Mouse (Mus musculus) embryonic facial prominence, embryonic 14.5 days (tissue): ENCODE measurements at regions not wholly inside any gene's neighbourhood (a gene's known extent, or its start where the extent isn't known, plus 50 kb on each side); places are given as distances from the start of the nearest gene placed in this dataset.

Experiments
- ATAC-seq: fragments of 200-750 bp; cut with Nextera tagmentation; 2 replicates; pipeline ENCODE4 v1.8.0; 2017; ENCODE audit warnings: low read depth, moderate number of reproducible peaks, moderate TSS enrichment
- DNase-seq: peaks from one replicate; pipeline ENCODE4 v3.0.0-alpha.2; 2015; ENCODE audit warnings: low spot score
- H3K27ac ChIP-seq: fragments of 300-500 bp; sonication (generic); replicated peaks from 2 replicates; pipeline ENCODE4 v1.5.1; 2014; ENCODE audit warnings: low read depth, mild to moderate bottlenecking, low read length, moderate library complexity
- H3K27me3 ChIP-seq: fragments of 300-500 bp; sonication (generic); replicated peaks from 2 replicates; pipeline ENCODE4 v1.6.1; 2014; ENCODE audit warnings: low read length; ENCODE audit not compliant: control insufficient read depth, insufficient read depth
- H3K36me3 ChIP-seq: fragments of 300-500 bp; sonication (generic); 2 replicates; pipeline ENCODE4 v1.6.1; 2014; ENCODE audit warnings: low read length, mixed read lengths; ENCODE audit not compliant: control insufficient read depth, insufficient read depth
- H3K4me1 ChIP-seq: fragments of 300-500 bp; sonication (generic); 2 replicates; pipeline ENCODE4 v1.6.1; 2014; ENCODE audit warnings: antibody characterized with exemption, low read length; ENCODE audit not compliant: control insufficient read depth, insufficient read depth
- H3K4me2 ChIP-seq: fragments of 300-500 bp; sonication (generic); 2 replicates; pipeline ENCODE4 v1.6.1; 2014; ENCODE audit warnings: low read depth, mild to moderate bottlenecking, low read length, moderate library complexity, mixed read lengths
- H3K4me3 ChIP-seq: fragments of 300-500 bp; sonication (generic); 2 replicates; pipeline ENCODE4 v1.5.1; 2014; ENCODE audit warnings: low read depth, mild to moderate bottlenecking, low read length
- H3K9ac ChIP-seq: fragments of 300-500 bp; sonication (generic); 2 replicates; pipeline ENCODE4 v1.6.1; 2014; ENCODE audit warnings: low read depth, mild to moderate bottlenecking, low read length, moderate library complexity, mixed read lengths
- H3K9me3 ChIP-seq: fragments of 300-500 bp; sonication (generic); 2 replicates; pipeline ENCODE4 v1.6.1; 2016; ENCODE audit warnings: low read length; ENCODE audit not compliant: control insufficient read depth
- WGBS: fragments of 180-500 bp; shearing (Covaris S2); extraction: QIAGEN DNeasy Blood & Tissue Kit; methylation state at CpG from one replicate; pipeline ENCODE4 v1.1.7; 2014; 5-methylcytosine and 5-hydroxymethylcytosine counted together

DNA sequence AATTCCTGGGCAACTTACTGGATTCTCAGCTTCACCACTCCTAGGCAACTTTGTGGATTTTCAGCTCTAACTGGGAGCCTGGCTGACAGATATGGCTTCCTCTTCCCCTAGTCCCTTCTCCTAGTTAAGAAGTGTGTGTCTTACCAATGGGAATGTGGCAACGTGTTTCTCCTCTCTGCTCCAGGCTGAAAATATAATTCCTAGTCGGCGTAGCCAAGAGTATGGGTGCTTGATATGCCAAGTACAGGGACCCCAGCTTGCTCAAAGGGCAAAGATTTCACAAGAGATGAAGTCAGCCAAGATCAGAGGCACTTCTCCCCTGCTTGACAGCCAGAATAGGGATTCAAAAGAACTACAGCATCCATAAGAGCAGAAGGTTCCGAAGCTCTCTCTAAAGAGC, 196.6 kb downstream of the Mreg start:
- Histone ChIP-seq H3K9ac (no peak overlapping the region), H3K36me3 (no peaks in the 10 kb centered on the region), H3K4me3 (no peak overlapping the region), H3K4me2 (no peak overlapping the region), H3K9me3 (no peaks in the 10 kb centered on the region), H3K27ac (no peak overlapping the region), H3K4me1 (peaks cover 18% of the 10 kb centered on the region; the same call in 1 of the 2 replicates), H3K27me3 (no peaks in the 10 kb centered on the region)
- WGBS: 90% methylated on average over 4 of the region's 4 CpGs
- ATAC-seq (no peak), DNase-seq (no peak)

DNA sequence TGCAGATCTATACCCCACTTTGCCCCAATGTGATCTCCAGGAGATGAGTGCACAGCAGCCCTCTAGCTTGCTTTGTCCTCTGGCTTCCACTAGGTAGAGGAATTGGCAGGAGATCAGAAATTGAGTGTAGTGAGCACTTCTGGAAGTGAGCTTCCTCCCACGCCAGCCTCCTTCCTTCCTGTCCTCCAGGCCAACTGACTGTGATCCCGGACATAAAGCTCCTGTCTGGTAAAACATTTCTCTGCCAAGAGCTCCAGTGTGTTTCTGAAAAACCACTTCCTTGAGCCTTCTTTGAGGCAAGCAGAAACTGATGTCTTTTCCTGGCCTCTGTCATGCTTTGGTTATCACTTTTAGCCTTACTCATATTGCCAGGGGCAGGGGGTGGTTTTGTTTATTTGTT, 197.5 kb downstream of the Mreg start:
- H3K4me3 ChIP-seq: no peak overlapping the region
- H3K4me1 ChIP-seq: peaks cover 18% of the 10 kb centered on the region; the same call in 1 of the 2 replicates
- ATAC-seq: no peak
- no peaks in the 10 kb centered on the region for H3K27me3 ChIP-seq
- no peak overlapping the region for H3K9ac ChIP-seq
- no peak overlapping the region for H3K4me2 ChIP-seq
- DNase-seq: no peak
- no peaks in the 10 kb centered on the region for H3K9me3 ChIP-seq
- WGBS: 46% methylated on average over 2 of the region's 2 CpGs
- no peaks in the 10 kb centered on the region for H3K36me3 ChIP-seq
- H3K27ac ChIP-seq: no peak overlapping the region

DNA sequence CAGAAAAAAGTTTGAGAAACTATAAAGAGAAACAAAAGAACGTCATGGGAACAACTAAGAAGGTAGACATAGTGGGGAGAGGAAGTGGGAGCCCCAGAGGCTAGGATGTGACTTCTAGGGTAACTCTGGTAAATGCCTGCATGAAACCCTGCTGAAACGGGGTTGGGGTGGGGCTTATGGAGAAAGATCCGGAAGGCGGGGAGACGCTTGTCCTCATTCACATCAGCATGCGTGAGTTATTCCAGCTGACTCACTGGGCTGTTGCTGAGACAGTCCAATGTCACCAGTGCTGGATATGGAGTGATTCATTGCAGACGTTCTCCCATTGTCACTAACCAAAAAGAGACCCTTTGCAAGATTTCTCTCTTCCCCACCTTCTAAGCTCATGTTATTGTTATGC, 198.2 kb downstream of the Mreg start:
- 79% methylated on average over 7 of the region's 7 CpGs for WGBS
- Histone ChIP-seq H3K36me3 (no peaks in the 10 kb centered on the region), H3K27me3 (no peaks in the 10 kb centered on the region), H3K4me1 (peaks cover 11% of the 10 kb centered on the region; the same call in 1 of the 2 replicates), H3K9ac (no peak overlapping the region), H3K9me3 (no peaks in the 10 kb centered on the region), H3K27ac (no peak overlapping the region), H3K4me2 (no peak overlapping the region), H3K4me3 (no peak overlapping the region)
- ATAC-seq (no peak), DNase-seq (no peak)

DNA sequence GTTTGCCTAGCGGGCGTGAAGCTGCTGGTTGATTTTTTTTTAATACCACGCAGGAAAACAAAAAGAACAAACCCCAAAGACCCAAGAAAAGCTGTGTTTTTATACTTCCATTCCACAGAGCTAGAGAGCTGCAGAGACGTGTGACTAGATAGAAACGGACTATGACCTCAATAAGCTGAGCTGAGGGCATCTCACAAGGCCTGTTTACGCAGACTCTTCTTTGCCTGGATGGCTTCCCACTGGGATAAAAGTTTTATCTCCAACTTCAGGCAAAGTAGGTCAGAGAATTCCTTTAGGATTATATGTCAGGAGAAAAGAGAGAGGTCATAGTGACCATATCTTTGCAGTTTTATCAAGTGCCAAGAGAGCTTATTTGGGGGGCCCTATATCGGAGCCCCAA, 199.4 kb downstream of the Mreg start:
- Histone ChIP-seq H3K9ac (no peak overlapping the region), H3K27ac (no peak overlapping the region), H3K9me3 (no peaks in the 10 kb centered on the region), H3K4me1 (peaks cover 7% of the 10 kb centered on the region; the same call in 1 of the 2 replicates), H3K4me2 (no peak overlapping the region), H3K4me3 (no peak overlapping the region), H3K27me3 (no peaks in the 10 kb centered on the region), H3K36me3 (no peaks in the 10 kb centered on the region)
- no peak for DNase-seq
- ATAC-seq: no peak
- 74% methylated on average over 7 of the region's 7 CpGs for WGBS

DNA sequence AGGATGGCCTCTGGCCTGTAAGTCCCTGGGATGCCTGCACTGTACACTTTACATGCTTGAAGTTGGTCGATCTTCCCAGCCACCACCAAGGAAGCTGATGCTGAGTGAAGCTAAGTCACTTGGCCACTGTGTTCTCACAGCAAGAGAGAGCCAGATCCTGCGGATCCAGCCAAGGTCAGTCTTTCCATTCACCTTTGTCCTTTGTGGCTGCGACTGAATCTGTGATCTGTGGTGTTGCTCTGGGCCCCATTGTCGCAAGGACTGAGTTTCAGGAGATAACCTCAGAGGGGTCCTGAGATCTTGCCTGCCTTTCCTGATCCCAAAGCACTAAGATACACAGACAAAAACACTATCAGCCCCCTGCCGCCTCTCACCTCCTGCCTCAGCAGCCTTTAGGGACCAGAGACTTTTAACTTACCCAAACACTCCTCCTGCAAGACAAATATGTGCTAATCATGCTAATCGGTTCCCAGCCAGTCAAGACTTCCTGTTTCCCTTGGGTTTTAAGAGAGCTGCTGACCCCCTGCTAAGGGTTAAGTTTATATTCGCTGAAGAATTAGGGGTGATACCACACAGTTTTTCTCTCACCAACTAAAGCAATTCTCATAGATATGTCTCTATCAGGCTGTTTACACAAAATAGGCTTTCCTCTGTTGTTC, 202.7 kb downstream of the Mreg start:
- Histone ChIP-seq H3K27me3 (no peaks in the 10 kb centered on the region), H3K9ac (no peak overlapping the region), H3K4me3 (no peak overlapping the region), H3K4me1 (peaks cover 6% of the 10 kb centered on the region; the same call in 1 of the 2 replicates), H3K9me3 (no peaks in the 10 kb centered on the region), H3K36me3 (no peaks in the 10 kb centered on the region), H3K4me2 (no peak overlapping the region), H3K27ac (no peak overlapping the region)
- ATAC-seq (no peak), DNase-seq (no peak)
- 44% methylated on average over 7 of the region's 7 CpGs for WGBS

DNA sequence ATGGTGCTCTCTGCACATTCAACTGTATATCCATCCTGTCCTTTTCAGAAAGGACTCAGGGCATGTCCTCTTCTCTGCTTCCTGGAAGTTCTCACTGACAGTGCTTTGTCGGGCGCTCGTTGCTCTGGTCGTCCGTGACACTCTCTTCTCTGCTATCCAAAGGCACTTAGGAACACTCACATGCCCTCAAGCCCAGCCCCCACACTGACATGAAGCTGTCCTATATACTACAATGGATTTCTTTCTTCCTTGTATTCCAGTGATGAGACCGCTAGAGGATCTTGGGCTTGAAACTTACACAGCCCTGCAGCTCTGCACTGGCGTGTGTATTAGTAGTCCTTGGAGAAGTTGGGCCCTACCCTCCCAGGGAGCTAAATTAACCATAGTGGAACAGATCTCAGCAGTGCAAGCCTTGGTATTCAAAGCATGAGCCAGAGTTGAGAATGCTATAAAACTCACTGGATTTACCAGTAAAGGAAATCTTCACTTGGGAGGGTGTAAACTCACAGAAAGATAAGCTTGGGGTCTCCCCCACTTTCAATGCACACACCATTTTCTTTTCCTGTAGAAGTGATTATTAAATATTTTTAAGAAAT, 205.3 kb downstream of the Mreg start:
- no peak for ATAC-seq
- Histone ChIP-seq H3K27me3 (no peaks in the 10 kb centered on the region), H3K27ac (no peak overlapping the region), H3K4me2 (no peak overlapping the region), H3K36me3 (no peaks in the 10 kb centered on the region), H3K9ac (no peak overlapping the region), H3K9me3 (no peaks in the 10 kb centered on the region), H3K4me3 (no peak overlapping the region), H3K4me1 (peaks cover 21% of the 10 kb centered on the region)
- WGBS: 45% methylated on average over 7 of the region's 7 CpGs
- no peak for DNase-seq

DNA sequence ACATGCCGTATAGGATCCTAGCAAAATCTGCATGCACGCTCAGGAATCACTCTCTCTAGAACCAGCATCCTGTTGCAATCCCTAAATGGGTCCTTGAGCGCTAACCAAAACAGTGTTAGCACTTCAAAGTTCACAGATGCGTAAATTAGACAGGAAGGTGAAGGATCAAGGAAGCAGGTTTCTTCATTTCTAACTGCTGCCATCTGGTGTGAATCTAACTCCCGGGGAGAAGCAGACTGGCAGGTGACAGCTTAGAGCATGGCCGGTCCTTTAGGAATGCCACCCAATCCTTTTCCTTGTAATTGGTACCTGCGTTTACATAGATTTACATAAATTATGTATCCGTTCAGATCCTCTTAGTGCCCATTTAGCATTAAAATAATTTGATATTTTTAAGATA, 206.2 kb downstream of the Mreg start:
- 34% methylated on average over 8 of the region's 8 CpGs for WGBS
- no peak overlapping the region for H3K27ac ChIP-seq
- H3K4me1 ChIP-seq: peaks cover 21% of the 10 kb centered on the region
- H3K27me3 ChIP-seq: no peaks in the 10 kb centered on the region
- no peaks in the 10 kb centered on the region for H3K9me3 ChIP-seq
- ATAC-seq: no peak
- no peak overlapping the region for H3K9ac ChIP-seq
- no peak for DNase-seq
- no peaks in the 10 kb centered on the region for H3K36me3 ChIP-seq
- H3K4me2 ChIP-seq: no peak overlapping the region
- H3K4me3 ChIP-seq: no peak overlapping the region

DNA sequence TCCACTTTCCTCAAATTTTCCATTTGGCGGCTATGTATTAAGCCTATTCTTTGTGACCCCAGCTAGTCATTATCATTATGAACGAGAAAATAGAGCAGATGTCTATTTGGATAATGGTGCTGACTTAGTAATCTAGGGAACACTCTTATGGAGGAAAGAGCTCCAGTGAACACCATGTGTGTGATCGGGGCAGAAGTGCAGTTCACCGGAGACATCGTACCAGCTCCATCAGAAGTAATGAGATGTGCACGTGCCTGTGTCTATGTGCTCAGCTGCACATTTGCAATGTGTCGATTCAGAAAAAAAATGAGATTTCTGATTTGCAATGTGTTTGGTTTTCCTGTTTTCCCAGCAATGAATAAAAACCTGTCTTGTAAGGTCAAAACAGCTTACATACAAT, 206.6 kb downstream of the Mreg start:
- no peaks in the 10 kb centered on the region for H3K36me3 ChIP-seq
- whole genome bisulfite sequencing: 68% methylated on average over 7 of the region's 7 CpGs
- ATAC-seq: no peak

More for the DNA sequence above, 206.6 kb downstream of the Mreg start:
- H3K9me3 ChIP-seq: no peaks in the 10 kb centered on the region
- H3K27me3 ChIP-seq: no peaks in the 10 kb centered on the region
- no peak overlapping the region for H3K4me2 ChIP-seq
- peaks cover 21% of the 10 kb centered on the region for H3K4me1 ChIP-seq
- DNase-seq: no peak
- no peak overlapping the region for H3K9ac ChIP-seq
- no peak overlapping the region for H3K4me3 ChIP-seq
- no peak overlapping the region for H3K27ac ChIP-seq
